Mouse (Mus musculus): Measurements from ENCODE around the gene Cdh3. TPM values are rescaled to one million over a fixed set of nuclear protein-coding genes. Genes with fewer than 3 reads are reported as not detected.
"Not testable (repeated sequence)": the region's sequence is repeated elsewhere in the genome, so short reads cannot be mapped to it uniquely, and the experiment has no call there.

The Cdh3 gene
- polyA plus RNA-seq, 1 experiment = 4.8 TPM

DNA sequence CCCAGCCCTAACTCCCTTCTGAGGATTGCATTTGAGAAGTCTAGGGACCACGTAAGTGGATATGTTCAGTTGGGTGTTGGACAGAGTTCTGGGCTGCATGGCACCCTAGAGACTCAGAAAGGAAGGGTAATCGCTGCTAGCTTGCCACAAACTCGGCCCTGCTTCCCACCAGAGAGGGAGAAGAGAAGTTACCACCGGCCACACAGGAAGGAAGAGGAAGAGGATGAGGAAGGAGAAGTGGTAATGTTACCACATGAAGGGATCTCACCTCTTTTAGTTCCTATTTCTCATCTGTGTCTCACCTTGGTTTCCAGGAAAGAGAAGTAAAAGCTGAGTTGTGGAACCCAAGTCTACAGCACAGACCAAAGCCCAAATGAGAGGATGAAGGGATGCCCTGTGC is 63.6 kb downstream of the Cdh3 start:
- TF ChIP-seq CTCF (IDR thresholded peaks at IDR 0.05; ENCODE audit: borderline replicate concordance, extremely low read depth, insufficient read depth, insufficient read length) = no peak
- TF ChIP-seq POLR2A (IDR thresholded peaks at IDR 0.05; ENCODE audit: borderline replicate concordance, extremely low read depth, insufficient read depth, insufficient read length, poor library complexity, severe bottlenecking) = no peak
- no peak for DNase-seq (ENCODE audit: low read depth)

DNA sequence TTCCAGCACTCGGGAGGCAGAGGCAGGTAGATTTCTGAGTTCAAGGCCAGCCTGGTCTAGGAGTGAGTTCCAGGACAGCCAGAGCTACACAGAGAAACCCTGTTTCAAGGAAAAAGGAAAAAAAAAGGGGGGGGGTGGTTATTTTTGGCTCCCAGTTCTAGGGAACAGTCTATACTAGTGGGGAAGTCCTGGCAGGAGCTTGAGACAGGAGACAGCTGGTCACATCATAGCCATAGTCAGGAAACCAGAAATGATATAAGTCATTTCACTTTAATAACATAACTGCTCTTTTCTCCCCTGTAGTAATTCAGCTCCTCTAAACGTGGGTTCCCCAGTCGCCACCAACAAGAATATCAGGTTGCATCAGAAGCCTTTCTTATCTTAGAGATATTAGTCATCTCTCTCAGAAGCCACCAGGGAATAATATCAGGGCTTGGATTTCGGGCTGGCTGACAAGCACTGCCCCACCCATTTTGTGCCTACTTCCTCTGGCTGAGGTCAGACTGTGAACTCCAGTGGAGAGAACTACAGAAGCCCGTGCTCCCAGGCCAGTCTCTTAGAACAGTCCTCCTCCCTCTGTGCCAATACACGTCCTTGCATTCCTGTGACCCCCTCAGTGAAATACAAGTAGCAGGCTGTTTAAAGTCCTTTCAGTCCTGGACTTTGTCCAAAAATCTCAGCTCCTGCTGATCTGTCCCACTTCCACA is 66.3 kb downstream of the Cdh3 start:
- TF ChIP-seq POLR2A (IDR thresholded peaks at IDR 0.05; ENCODE audit: borderline replicate concordance, extremely low read depth, insufficient read depth, insufficient read length, poor library complexity, severe bottlenecking) (no peak), CTCF (IDR thresholded peaks at IDR 0.05; ENCODE audit: borderline replicate concordance, extremely low read depth, insufficient read depth, insufficient read length) (no peak)
- peak; percentile 51 for DNase-seq (ENCODE audit: low read depth)

DNA sequence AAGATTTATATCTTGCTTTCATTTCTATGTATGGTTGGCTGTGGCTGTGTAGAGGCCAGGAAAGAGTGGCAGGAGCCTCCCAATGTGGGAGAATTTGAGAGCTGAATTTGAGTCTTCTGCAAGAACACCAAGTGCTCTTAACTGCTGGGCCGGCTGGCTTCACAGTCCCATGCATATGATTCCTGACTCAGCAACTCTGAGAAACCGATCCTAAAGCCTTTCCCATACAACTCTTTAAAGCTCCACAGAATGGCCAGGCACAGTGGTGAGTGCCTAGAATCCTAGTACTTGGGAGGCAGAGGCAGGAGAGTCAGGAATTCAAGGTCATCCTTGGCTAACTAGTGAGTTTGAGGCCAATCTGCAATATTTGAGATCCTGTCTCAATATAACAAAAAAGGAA is 68.8 kb downstream of the Cdh3 start:
- no peak for TF ChIP-seq POLR2A (IDR thresholded peaks at IDR 0.05; ENCODE audit: borderline replicate concordance, extremely low read depth, insufficient read depth, insufficient read length, poor library complexity, severe bottlenecking)
- TF ChIP-seq CTCF (IDR thresholded peaks at IDR 0.05; ENCODE audit: borderline replicate concordance, extremely low read depth, insufficient read depth, insufficient read length) = no peak
- no peak for DNase-seq (ENCODE audit: low read depth)

DNA sequence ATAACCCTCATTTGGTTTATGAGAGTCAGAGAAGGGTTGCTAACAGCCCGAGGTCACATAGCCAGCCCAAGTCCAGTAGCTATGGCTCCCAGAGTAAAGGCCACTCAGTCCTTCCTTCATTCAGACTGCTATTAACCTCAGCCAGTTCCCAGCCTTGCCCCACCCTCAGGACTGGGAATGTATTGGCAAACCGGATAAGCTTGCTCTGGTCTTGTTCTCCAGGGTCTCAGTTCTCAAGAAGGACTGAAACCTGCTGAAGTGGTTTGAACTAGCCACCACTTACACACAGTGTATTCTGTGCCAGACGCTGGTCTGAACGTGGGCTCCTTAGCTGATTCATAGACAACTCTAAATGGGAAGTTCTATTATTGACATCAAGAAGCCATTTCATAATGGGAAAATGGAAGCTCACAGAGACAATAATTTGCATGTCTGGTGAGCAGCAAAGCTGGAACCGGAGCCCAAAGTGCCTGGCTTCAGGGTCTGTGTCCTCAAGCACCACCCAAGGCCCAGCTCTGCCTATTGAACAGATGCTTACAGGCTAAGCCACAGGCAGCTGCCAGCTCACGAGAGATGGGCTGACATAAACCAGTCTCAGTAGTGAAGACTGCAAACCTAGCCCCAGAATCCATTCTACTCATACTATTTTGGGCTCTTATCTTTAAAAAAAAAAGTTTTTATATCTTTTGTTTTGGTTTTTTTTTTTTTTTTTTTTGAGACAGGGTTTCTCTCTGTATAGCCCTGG is 70.8 kb downstream of the Cdh3 start:
- TF ChIP-seq POLR2A (IDR thresholded peaks at IDR 0.05; ENCODE audit: borderline replicate concordance, extremely low read depth, insufficient read depth, insufficient read length, poor library complexity, severe bottlenecking) = no peak
- no peak for TF ChIP-seq CTCF (IDR thresholded peaks at IDR 0.05; ENCODE audit: borderline replicate concordance, extremely low read depth, insufficient read depth, insufficient read length)
- DNase-seq (ENCODE audit: low read depth) = no peak

DNA sequence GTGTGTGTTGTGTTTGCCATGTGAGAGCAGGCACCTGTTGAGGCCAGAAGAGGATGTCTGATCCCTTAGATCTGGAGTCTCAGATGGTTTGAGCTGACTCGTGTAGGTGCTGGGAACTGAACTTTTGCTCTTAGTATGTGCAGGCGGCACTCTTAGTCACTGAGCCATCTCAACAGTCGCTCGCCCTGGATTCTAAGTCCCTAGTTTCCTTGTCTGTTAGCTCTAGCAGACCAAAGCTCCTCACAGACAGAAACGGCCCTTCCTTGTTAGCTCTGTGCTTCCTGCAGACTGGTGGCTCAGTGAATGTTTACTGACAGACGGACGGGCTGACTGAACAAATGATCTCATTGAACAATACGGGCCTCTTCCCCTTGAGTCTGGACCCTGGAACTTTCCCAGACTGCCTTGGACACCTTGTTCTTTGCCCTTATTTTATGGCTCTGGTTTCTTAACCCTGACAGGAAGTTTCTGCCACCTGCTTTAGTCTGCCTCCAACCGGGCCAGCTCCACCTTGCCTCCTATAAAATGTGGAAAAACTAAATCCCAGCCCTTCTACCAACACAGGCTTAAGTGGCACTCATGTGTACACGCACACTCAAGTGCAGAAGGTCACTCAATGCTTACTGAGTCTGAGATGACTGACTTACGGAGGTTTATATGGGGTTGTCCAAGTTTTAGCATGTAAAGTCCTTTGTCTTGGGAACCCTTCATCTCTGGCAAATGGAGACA is 74.4 kb downstream of the Cdh3 start:
- TF ChIP-seq CTCF (IDR thresholded peaks at IDR 0.05; ENCODE audit: borderline replicate concordance, extremely low read depth, insufficient read depth, insufficient read length) (no peak), POLR2A (IDR thresholded peaks at IDR 0.05; ENCODE audit: borderline replicate concordance, extremely low read depth, insufficient read depth, insufficient read length, poor library complexity, severe bottlenecking) (no peak)

DNA sequence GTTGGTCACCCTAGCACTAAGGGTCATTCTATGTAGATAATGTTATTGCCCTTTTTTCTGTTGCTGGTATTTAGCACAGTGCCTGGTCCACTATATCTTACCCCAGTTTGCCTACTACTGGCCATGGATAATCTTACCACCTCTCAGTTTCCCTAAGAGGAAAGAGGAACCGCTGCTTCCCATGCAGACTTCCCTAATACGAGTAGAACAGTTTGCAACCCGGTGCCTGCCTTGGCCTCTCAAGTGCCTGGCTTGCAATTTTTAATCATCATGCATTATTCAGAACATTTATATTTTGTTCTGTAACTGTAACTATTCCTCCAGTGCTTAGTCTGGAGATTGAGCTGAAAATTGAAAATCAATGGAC is 75.0 kb downstream of the Cdh3 start:
- no peak for DNase-seq (ENCODE audit: low read depth)
- TF ChIP-seq CTCF (IDR thresholded peaks at IDR 0.05; ENCODE audit: borderline replicate concordance, extremely low read depth, insufficient read depth, insufficient read length) (no peak), POLR2A (IDR thresholded peaks at IDR 0.05; ENCODE audit: borderline replicate concordance, extremely low read depth, insufficient read depth, insufficient read length, poor library complexity, severe bottlenecking) (no peak)

More for the DNA sequence above, 74.4 kb downstream of the Cdh3 start:
- DNase-seq (ENCODE audit: low read depth) = no peak

DNA sequence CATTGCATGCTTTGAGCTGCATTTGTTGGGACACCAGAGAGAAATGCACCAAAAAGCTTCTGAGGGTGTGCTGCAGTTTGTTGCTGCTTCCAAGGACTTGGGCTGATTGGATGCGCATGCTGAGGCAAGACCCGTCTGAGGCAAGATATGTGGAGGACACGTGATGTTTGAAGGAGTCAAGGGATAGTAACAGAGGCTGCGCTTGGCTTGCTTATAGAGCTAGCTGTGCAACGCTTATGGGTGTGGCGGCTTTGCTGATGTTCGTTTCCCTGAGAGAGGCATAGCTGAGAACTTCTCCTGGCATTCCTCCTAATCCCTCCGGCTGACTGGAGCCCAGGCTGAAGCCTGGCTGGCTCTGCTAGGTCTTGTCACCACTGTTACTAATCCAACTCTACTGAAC is 76.2 kb downstream of the Cdh3 start:
- no peak for DNase-seq (ENCODE audit: low read depth)
- TF ChIP-seq POLR2A (IDR thresholded peaks at IDR 0.05; ENCODE audit: borderline replicate concordance, extremely low read depth, insufficient read depth, insufficient read length, poor library complexity, severe bottlenecking) (no peak), CTCF (IDR thresholded peaks at IDR 0.05; ENCODE audit: borderline replicate concordance, extremely low read depth, insufficient read depth, insufficient read length) (no peak)

DNA sequence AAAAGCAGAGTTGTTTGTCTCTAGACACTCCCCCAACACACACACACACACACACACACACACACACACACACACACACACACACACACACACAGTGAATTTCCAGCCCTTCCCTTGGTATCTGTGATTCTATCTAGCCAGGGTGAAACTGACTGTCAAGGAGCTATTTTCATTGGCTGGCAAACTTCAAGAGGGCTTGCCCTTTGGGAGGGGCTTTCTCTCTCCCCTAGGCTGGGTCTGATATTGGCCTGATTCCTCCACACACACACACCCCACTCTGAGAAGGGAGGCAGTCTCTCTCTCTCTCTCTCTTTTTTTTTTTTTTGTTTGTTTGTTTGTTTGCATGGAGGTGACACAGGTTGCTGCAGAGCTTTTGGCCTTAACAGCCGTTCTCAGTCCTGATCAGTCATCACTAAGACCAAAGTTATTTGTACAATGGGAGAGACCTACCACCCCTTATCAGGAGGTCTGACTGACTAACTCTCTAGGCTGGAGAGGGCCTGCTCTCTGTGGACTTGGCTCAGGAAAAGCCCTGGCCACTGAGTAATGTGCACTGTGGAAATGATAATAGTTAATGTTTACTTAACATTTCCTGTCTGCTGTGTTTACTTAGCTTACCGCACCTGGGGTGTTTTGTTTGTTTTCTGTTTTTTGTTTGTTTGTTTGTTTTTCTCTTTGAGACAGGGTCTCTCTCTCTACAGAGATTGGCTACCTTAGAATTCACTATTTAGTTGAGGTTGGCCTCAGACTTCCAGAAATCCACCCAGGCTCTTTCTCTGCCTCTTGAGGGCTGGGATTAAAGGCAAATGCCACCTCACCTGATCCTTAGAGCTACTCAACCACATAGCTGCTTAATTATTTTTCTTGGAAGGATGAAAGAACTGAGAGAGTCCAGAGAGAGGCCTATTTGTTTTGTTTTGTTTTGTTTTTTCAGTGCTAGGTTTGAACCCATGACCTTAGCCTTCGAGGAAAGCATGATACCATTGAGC is 78.0 kb downstream of the Cdh3 start:
- no peak for TF ChIP-seq POLR2A (IDR thresholded peaks at IDR 0.05; ENCODE audit: borderline replicate concordance, extremely low read depth, insufficient read depth, insufficient read length, poor library complexity, severe bottlenecking)
- TF ChIP-seq CTCF (IDR thresholded peaks at IDR 0.05; ENCODE audit: borderline replicate concordance, extremely low read depth, insufficient read depth, insufficient read length) = no peak
- no peak for DNase-seq (ENCODE audit: low read depth)

DNA sequence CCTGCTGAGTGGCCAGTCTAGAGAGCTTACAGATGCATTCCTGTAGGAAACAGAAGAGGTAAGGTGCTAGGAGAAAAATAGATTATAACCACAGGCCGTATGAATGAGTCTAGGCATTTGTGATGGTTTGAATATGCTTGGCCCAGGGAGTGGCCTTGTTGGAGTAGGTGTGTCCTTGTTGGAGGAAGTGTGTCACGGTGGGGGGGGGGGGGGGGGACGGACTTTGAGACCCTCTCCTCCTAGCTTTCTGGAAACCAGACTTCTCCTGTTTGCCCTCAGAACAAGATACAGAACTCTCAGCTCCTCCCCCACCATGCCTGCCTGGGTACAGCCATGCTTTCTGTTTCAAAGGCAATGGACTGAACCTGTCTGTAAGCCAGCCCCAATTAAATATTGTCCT is 81.8 kb downstream of the Cdh3 start:
- no peak for DNase-seq (ENCODE audit: low read depth)
- TF ChIP-seq CTCF (IDR thresholded peaks at IDR 0.05; ENCODE audit: borderline replicate concordance, extremely low read depth, insufficient read depth, insufficient read length) = no peak
- no peak for TF ChIP-seq POLR2A (IDR thresholded peaks at IDR 0.05; ENCODE audit: borderline replicate concordance, extremely low read depth, insufficient read depth, insufficient read length, poor library complexity, severe bottlenecking)

DNA sequence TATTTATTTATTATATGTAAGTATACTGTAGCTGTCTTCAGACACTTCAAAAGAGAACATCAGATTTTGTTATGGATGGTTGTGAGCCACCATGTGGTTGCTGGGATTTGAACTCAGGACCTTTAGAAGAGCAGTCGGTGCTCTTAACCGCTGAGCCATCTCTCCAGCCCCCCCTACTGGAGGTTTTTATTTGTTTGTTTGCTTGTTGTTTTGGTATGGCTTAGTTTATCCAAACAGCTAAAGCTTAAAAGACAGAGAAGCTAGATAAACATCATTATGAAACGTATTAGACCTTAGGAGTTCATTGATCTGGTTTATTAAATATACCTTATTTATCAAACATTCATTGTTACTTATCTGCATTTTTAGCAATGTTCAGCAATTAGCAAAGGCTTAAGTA is 84.9 kb downstream of the Cdh3 start:
- not testable (repeated sequence) for DNase-seq (ENCODE audit: low read depth)

DNA sequence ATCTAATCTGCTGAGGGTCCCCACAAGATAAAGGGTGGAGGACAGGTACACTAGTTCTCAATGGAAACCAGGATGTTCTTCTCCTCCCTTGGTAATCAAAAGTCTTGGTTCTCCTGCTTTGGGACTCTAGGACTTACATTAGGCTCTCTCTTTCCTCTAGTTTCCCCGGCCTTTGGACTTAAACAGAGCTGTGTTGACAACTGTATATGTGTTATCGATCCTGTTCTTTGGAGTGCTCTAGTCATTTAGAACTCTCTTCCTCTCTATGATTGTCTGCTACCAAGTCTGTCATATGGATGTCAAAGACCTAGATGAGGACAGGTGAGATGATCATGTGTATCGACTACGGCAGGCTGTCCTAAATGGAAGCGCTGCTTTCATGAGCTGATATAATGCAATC is 86.4 kb downstream of the Cdh3 start:
- TF ChIP-seq POLR2A (IDR thresholded peaks at IDR 0.05; ENCODE audit: borderline replicate concordance, extremely low read depth, insufficient read depth, insufficient read length, poor library complexity, severe bottlenecking) (no peak), CTCF (IDR thresholded peaks at IDR 0.05; ENCODE audit: borderline replicate concordance, extremely low read depth, insufficient read depth, insufficient read length) (no peak)
- DNase-seq (ENCODE audit: low read depth) = no peak
